Mouse (Mus musculus) T-helper 1 cell (primary cell): ENCODE measurements around the gene Olfr545.

ENCODE experiments used
- in situ Hi-C: fragments of 300-600 bp; cut with MboI, MseI; formaldehyde crosslinking; loops from one replicate; pipeline ENCODE4 v1.15.1; 2025; ENCODE audit warnings: high pct_unique_total_duplicates

Olfr545 gene

DNA sequence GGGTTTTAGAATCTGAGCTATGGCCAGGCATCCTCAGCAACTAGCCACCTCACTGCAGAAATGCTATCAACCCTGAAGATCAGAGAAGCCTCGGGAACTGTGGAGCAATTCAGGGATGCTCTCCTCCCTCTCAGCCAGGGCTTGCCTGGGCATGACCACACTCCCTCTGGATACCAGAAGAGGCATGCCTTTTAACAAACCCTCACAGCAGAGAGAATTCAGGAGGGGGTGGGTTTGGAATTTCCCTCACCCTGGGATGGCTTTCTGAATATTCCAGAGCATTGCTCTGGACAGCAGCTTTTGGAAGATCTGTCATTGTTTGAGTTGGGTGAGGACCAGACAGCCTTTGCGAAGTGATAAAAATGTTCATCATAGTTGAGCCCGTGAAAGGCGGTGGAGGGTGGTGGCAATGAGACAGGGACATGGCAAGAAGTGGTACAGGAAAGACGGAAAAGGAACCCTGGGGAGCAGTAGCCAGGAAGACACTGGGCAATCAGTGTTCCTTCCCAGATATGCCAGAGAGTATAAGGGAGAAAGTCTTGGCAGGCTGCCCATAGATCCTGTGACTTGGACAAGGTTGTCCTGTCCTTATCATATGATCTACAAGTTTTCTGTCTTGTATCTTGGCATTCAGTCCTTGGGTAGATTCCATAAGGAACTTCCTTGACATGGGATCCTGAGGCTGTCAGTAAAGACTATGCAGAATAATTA lies 19.9 kb downstream of the Olfr545 start:
- in situ Hi-C loops = no loop called here

DNA sequence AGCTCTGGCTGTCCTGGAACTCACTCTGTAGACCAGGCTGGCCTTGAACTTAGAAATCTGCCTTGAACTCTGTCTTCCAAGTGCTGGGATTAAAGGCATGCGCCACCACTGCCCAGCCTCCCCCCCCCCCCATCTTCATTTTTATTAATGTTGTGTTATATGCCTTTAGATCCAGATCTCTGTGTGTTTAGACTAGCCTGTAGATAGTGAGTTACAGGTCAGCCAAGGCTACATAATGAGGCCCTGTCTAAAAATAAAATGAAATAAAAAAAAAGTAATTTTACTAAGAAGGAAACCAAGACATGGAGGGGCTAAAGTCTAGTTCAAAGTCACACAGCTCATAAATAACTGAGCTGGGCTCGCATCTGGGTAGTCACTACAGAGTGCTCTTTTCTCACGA lies 20.4 kb downstream of the Olfr545 start:
- in situ Hi-C loops = no loop called here

DNA sequence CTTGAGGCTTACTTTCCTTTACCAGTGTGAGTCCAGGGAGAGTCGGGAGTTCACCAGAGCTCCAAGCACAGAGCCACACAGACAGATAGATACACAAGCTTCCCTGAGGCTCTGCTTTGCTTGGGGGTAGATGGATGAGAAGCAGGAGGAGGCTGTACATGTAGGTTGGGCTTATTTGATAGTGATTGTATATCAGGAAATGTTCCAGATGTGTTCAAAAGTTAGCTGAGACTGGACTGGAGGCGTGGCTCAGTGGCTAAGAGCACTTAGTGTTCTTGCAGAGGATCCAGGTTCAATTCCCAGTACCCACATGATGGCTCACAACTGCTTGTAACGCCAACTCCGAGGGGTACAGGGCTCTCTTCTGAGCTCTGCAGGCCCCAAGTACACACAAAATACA lies 20.9 kb downstream of the Olfr545 start:
- in situ Hi-C loops = no loop called here

DNA sequence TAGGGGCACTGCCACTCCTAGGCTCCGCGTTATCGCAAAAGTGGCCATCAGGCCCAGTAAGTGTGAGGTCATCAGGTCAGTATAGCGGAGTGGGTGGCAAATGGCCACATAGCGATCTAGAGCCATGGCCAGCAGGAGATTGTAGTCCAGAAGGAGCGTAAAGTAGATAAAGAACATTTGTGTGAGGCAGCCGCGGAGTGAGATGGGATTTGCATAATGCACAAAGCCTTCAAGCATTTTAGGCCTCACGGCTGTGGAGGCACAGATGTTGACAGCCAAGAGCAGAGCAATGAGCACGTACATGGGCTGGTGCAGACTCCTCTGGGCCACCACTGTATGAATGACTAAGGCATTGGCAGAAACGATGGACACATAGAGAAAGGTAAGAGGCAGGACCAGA lies 22.0 kb downstream of the Olfr545 start:
- in situ Hi-C loops = no loop called here

DNA sequence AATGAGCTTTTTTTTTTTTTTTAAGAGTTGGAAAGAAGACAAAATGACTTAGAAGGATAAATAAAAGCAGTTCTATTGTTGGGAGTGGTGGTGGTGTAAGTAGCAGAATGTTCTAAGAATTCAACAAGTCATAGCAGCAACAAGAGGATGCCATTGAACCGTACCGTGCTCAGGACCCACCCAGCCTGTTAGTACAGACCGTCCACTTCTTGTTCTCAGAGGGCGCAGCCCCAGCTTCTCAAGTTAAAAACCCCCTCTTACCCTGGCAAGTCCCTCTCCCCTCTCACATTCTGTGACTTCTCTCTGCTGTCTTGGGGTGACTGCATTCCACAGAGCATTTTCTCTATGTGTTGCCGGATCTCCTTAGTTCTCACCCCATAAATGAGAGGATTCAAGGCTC lies 22.8 kb downstream of the Olfr545 start:
- in situ Hi-C loops = no loop called here

DNA sequence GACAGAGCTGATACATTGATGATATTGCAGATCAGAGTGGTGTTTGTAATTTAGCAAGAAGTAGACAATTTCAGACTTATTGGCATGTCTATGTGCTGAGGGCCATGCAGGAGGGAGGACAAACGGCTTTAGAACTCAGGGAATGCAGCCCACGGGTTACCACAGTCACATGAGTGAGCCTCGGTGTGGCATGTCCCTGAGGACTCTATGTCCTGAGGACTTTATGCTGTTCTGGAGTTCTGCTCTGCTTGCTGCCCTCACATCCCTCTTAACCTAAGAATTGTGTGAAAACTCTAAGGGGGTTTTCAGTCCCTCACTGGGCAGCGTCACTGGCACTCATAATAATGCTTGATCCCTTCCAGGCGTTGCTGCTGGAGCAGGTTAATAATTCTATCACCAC lies 26.7 kb downstream of the Olfr545 start:
- in situ Hi-C loops = no loop called here

DNA sequence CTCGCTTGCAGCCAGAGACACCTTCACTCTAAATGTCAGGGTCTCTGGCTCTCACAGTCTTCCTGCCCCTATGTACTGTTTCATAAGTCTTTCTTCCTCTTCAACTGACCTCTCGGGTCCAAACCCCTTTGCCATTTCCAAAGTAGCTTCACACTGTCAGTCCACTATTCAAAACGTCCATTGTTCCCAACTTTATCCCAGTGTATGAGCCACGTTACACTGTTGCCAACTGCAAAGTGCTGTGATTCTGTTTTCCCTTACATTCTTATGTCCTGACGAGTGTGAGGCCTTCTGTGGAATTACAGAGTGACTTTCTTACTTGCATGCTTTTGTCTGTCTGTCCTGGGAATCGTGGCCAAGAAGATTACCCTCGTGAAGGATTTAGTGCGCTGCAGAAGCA lies 31.8 kb downstream of the Olfr545 start:
- in situ Hi-C loops = no loop called here

DNA sequence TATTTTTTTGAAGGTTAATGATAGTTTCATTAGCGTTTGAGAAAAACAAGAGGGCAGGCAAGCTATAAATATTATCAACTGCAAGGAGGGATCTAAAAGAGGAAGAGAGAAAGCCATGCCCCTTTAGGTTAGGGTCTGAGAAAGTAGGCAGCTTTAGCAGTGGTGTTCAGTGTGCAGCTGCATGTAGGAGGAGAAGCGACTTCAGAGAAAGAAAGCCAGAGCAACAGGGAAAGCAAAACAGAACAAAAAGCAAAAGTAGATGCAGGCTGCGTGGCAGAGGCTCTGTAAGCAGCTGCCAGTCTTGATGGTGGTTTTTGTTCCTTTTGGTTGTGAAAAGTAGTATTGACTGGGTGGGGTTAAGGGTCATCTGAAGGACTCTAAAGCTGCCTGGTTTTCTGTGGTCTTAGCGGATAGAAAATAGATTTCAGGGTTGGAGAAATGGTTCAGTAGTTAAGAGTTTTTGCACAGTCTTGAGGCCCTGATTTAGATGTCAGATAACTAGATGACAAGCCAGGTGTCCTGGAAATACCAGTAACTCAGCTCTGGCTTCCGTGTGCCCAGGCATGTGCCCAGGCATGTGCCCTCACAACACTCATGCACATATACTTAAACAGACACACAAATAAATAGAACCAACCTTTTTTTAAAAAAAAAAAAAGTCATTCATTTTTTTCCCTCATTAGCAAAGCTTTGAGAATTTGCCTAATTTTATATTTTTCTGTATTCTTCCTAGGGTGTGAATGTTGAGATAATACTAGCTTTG lies 40.6 kb downstream of the Olfr545 start:
- in situ Hi-C loops = no loop called here

DNA sequence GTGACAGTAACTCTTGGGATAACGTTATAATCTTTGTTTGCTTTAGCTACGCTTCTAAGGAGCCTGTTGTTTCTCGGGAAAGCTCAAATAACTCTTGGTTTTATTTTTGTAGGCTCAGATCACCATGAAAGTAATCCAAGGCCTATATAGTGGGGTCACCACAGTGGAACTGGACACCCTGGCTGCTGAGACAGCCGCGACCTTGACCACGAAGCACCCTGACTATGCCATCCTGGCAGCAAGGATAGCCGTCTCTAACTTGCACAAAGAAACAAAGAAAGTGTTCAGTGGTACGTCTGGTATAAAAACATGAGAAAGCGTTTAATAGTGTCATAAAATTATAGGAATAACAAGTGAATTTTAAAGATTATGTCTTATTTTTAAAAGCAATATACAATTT lies 52.9 kb downstream of the Olfr545 start:
- in situ Hi-C loops = no loop called here

DNA sequence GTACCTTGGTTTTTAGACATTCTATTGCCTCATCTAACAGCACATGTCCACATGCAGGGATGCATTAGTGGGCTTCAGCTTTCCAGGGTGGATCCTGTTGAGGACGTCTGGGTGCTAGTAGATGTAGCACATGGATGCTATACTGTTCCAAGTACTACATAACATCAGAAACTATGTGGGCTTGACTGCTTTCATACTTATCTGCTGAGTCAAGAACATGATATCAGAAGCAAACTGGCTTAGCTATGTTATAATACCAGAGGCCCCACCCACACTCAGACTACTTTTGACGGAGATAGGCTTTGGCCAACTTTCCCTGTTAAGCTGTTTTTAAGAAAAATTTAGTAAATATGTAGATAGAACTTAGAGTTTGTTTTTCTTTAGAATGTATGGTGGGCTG lies 55.1 kb downstream of the Olfr545 start:
- in situ Hi-C loops = no loop called here

DNA sequence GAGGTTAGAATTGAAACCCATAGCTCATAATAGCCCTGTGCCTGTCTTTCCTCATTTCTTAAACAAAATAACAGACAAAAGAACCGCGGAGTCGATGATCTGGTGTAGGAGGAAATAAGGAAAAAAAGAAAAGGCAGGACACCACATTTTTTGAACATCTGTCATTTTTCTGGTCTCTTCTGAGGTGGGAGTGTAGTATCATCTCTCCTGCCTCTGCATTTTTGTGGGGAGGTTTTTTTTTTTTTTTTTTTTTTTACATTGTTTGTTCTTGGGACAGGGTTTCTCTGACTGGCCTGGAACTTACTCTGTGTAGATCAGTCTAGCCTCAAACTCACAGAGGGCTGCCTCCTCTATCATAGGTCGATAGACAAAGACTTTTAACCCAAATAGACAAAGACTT lies 56.9 kb downstream of the Olfr545 start:
- in situ Hi-C loops = no loop called here

DNA sequence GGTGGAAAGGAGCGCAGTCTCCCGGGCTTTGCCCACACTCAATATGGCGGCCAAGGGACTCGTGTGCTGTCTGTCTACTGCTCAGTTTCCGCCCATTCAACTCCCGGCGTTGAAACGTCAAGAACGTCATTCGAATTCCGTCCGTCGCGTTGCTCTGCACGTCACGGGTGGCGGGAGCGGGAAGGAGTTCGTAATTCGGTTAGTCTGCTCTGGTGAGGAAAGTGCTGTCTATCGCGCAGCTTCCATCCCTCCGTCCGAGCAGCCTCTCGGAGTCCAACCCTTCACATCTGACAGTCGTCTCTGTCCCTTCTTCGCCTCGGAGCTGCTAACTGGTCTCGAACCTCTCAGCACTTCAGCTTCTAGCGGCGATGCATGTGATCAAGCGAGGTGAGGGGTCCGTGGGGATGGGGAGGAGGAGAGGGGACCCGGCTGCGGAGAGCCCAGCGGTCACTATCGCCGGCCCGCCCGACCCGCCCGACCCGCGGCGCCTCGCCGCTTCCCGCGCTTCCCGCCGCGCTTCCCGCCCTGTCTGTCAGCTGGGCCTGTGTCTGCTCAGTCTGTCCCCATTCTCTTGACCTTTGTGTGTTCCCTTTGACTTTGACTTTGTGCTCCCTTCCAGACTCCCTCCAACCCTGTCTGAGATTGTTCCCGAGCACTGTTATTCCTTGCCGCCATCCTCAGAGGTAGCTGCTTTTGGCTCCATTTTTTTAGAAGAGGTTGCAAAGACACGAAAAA lies 57.5 kb downstream of the Olfr545 start, which contains the start of gene Rrm1:
Gene Rrm1, plus strand, starts transcription at position 39 of the 735 bp plus-strand sequence.
- in situ Hi-C loops = no loop called here
